Mouse (Mus musculus) lung, embryonic 14.5 days (tissue): ENCODE data around the gene Olig2. TPM values are rescaled to one million over a fixed set of nuclear protein-coding genes. Genes with fewer than 3 reads are reported as not detected.

ENCODE experiments used
- ATAC-seq: fragments of 200-750 bp; cut with Nextera tagmentation; 2 replicates; pipeline ENCODE4 v1.8.0; 2017; ENCODE audit warnings: mild to moderate bottlenecking, moderate TSS enrichment, moderate library complexity; ENCODE audit not compliant: insufficient read depth
- DNase-seq: peaks from one replicate; pipeline ENCODE4 v3.0.0-alpha.2; 2015
- H3K27ac ChIP-seq: fragments of 300-500 bp; sonication (generic); 2 replicates; pipeline ENCODE4 v1.5.1; 2014; ENCODE audit warnings: low read depth, mild to moderate bottlenecking, moderate library complexity
- H3K27me3 ChIP-seq: fragments of 300-500 bp; sonication (generic); 2 replicates; pipeline ENCODE4 v1.6.1; 2014; ENCODE audit warnings: low read length, control low read depth; ENCODE audit not compliant: insufficient read depth
- H3K36me3 ChIP-seq: fragments of 300-500 bp; sonication (generic); 2 replicates; pipeline ENCODE4 v1.6.1; 2014; ENCODE audit warnings: control low read depth; ENCODE audit not compliant: insufficient read depth
- H3K4me1 ChIP-seq: fragments of 300-500 bp; sonication (generic); 2 replicates; pipeline ENCODE4 v1.6.1; 2014; ENCODE audit warnings: antibody characterized with exemption, control low read depth; ENCODE audit not compliant: insufficient read depth
- H3K4me2 ChIP-seq: fragments of 300-500 bp; sonication (generic); 2 replicates; pipeline ENCODE4 v1.6.1; 2014; ENCODE audit warnings: mild to moderate bottlenecking
- H3K4me3 ChIP-seq: fragments of 300-500 bp; sonication (generic); 2 replicates; pipeline ENCODE4 v1.5.1; 2014; ENCODE audit warnings: low read depth, low read length
- H3K9ac ChIP-seq: fragments of 300-500 bp; sonication (generic); 2 replicates; pipeline ENCODE4 v1.6.1; 2014
- H3K9me3 ChIP-seq: fragments of 300-500 bp; sonication (generic); 2 replicates; pipeline ENCODE4 v1.6.1; 2016; ENCODE audit warnings: low read depth, low read length, control low read depth
- CTCF ChIP-seq: IDR thresholded peaks from 2 replicates; pipeline ENCODE4 v1.5.1; 2016; ENCODE audit warnings: antibody characterized with exemption, low read depth
- WGBS: fragments of 180-500 bp; shearing (Covaris S2); extraction: QIAGEN DNeasy Blood & Tissue Kit; methylation state at CpG from one replicate; pipeline ENCODE4 v1.1.7; 2014; 5-methylcytosine and 5-hydroxymethylcytosine counted together
- polyA plus RNA-seq: library from polyadenylated mRNA; unstranded; fragments of >200 nt; fragmentation: Nextera tagmentation; extraction: Ambion mirVana; gene quantifications from 2 replicates; pipeline ENCODE4 v1.2.1, GENCODE M21; 2014

The Olig2 gene
- polyA plus RNA-seq, 1 experiment from 2014 or later: not detected

GRCm38 (mm10) chr16:91222171-91222642 lies 3.0 kb upstream of the Olig2 start:
- WGBS: under 1% methylated on average over 25 of the region's 25 CpGs

GRCm38 (mm10) chr16:91222643-91223271 lies 2.5 kb upstream of the Olig2 start:
- Histone ChIP-seq H3K9ac (no peak overlapping the region), H3K4me2 (peak overlapping the region; percentile 37), H3K4me3 (peak overlapping the region; percentile 16; the same call in 1 of the 2 replicates), H3K27me3 (peaks cover 100% of the 10 kb centered on the region), H3K4me1 (no peaks in the 10 kb centered on the region), H3K27ac (no peak overlapping the region), H3K9me3 (no peaks in the 10 kb centered on the region), H3K36me3 (no peaks in the 10 kb centered on the region)
- TF ChIP-seq CTCF: no peak
- ATAC-seq: no peak
- WGBS: 1% methylated on average over 27 of the region's 27 CpGs
- no peak for DNase-seq

More at GRCm38 (mm10) chr16:91222171-91222642, 3.0 kb upstream of the Olig2 start:
- no peak overlapping the region for H3K9ac ChIP-seq
- H3K4me3 ChIP-seq: peak overlapping the region; percentile 16; the same call in 1 of the 2 replicates
- H3K27ac ChIP-seq: no peak overlapping the region
- H3K9me3 ChIP-seq: no peaks in the 10 kb centered on the region
- DNase-seq (no peak), ATAC-seq (no peak)
- peaks cover 100% of the 10 kb centered on the region for H3K27me3 ChIP-seq
- no peak for TF ChIP-seq CTCF
- H3K4me2 ChIP-seq: peak overlapping the region; percentile 37
- H3K4me1 ChIP-seq: no peaks in the 10 kb centered on the region
- H3K36me3 ChIP-seq: no peaks in the 10 kb centered on the region

GRCm38 (mm10) chr16:91223327-91224067 lies 1.8 kb upstream of the Olig2 start:
- Histone ChIP-seq H3K4me3 (no peak overlapping the region; the same call in 1 of the 2 replicates), H3K4me2 (no peak overlapping the region), H3K9ac (no peak overlapping the region), H3K27me3 (peaks cover 100% of the 10 kb centered on the region), H3K27ac (no peak overlapping the region), H3K36me3 (no peaks in the 10 kb centered on the region), H3K4me1 (no peaks in the 10 kb centered on the region), H3K9me3 (no peaks in the 10 kb centered on the region)
- no peak for TF ChIP-seq CTCF
- 3% methylated on average over 35 of the region's 35 CpGs for WGBS
- ATAC-seq (no peak), DNase-seq (no peak)

GRCm38 (mm10) chr16:91224068-91224402 lies 1.2 kb upstream of the Olig2 start:
- WGBS: 8% methylated on average over 10 of the region's 10 CpGs

GRCm38 (mm10) chr16:91224481-91225232 lies 600 bp upstream of the Olig2 start:
- Histone ChIP-seq H3K27ac (no peak overlapping the region), H3K27me3 (peaks cover 100% of the 10 kb centered on the region), H3K9me3 (no peaks in the 10 kb centered on the region), H3K36me3 (no peaks in the 10 kb centered on the region), H3K4me1 (no peaks in the 10 kb centered on the region), H3K4me2 (peak overlapping the region; percentile 54), H3K4me3 (peak overlapping the region; percentile 24), H3K9ac (no peak overlapping the region)
- WGBS: under 1% methylated on average over 26 of the region's 26 CpGs
- DNase-seq (no peak), ATAC-seq (no peak)
- peak; percentile 20 for TF ChIP-seq CTCF

More at GRCm38 (mm10) chr16:91224068-91224402, 1.2 kb upstream of the Olig2 start:
- no peak for TF ChIP-seq CTCF
- Histone ChIP-seq H3K4me2 (no peak overlapping the region), H3K27me3 (peaks cover 100% of the 10 kb centered on the region), H3K9ac (no peak overlapping the region), H3K27ac (no peak overlapping the region), H3K4me3 (no peak overlapping the region), H3K4me1 (no peaks in the 10 kb centered on the region), H3K9me3 (no peaks in the 10 kb centered on the region), H3K36me3 (no peaks in the 10 kb centered on the region)
- ATAC-seq: no peak
- no peak for DNase-seq

GRCm38 (mm10) chr16:91226038-91226882 lies 1.0 kb downstream of the Olig2 start:
- ATAC-seq (no peak), DNase-seq (no peak)
- no peaks in the 10 kb centered on the region for H3K4me1 ChIP-seq
- WGBS: under 1% methylated on average over 60 of the region's 60 CpGs
- peaks cover 100% of the 10 kb centered on the region for H3K27me3 ChIP-seq
- H3K4me2 ChIP-seq: no peak overlapping the region; the same call in 1 of the 2 replicates
- no peak overlapping the region for H3K9ac ChIP-seq
- no peak overlapping the region for H3K27ac ChIP-seq
- H3K4me3 ChIP-seq: peak overlapping the region; percentile 4; the same call in 1 of the 2 replicates
- no peaks in the 10 kb centered on the region for H3K9me3 ChIP-seq
- no peak for TF ChIP-seq CTCF
- no peaks in the 10 kb centered on the region for H3K36me3 ChIP-seq
